9 mouse cellular contexts compared by ENCODE assay signal in genomic region chr2:93457426-93458130, GRCm38 (mm10). TPM values are rescaled to one million over a fixed set of nuclear protein-coding genes. Genes with fewer than 3 reads are reported as not detected.
DNase-seq lines count a peak whose midpoint lies in the region; ATAC-seq and TF ChIP-seq lines count a peak whose summit lies in the region.
"Had no signal": no experiment of that assay in that cellular context is flagged by ENCODE, and none has a peak within 500 bp of the region (broad histone marks: within the 10 kb centered on the region; RNA-seq: fewer than 3 reads in every experiment).

No protein-coding gene starts in this region.

- no peak overlapping the region; the same call in 1 of the 2 replicates for H3K27ac ChIP-seq in lung, embryonic 14.5 days (ENCODE audit: low read depth)
- no peak overlapping the region for H3K27ac ChIP-seq in left cerebral cortex, adult 2 months

- WGBS in lung, embryonic 14.5 days: 57% methylated on average over 6 of the region's 6 CpGs

- no peak overlapping the region for H3K9ac ChIP-seq in lung, embryonic 14.5 days

- H3K36me3 ChIP-seq in lung, embryonic 14.5 days (ENCODE audit: insufficient read depth): no peaks in the 10 kb centered on the region
- peaks cover 4% of the 10 kb centered on the region for H3K36me3 ChIP-seq in myocyte (ENCODE audit: control insufficient read depth, insufficient read depth)

- intact Hi-C loops in left cerebral cortex, adult 2 months (cut with DNase I): no loop called here

- no peaks in the 10 kb centered on the region for H3K27me3 ChIP-seq in lung, embryonic 14.5 days (ENCODE audit: insufficient read depth, low read length)
- H3K27me3 ChIP-seq in myocyte (ENCODE audit: control insufficient read depth, insufficient read depth, insufficient read length): no peaks in the 10 kb centered on the region

- no peaks in the 10 kb centered on the region for H3K9me3 ChIP-seq in lung, embryonic 14.5 days (ENCODE audit: low read depth, low read length)

- peak; percentile 45 for DNase-seq in cerebellum, postnatal 14 days
- DNase-seq in cerebellum, adult 11-12 months: no peak
- peak; percentile 64 for DNase-seq in lung, embryonic 14.5 days
- DNase-seq in lung, adult 18-20 months: no peak
- no peak for DNase-seq in gastrocnemius, postnatal 10 days
- no peak for DNase-seq in left cerebral cortex, adult 2 months (ENCODE audit: extremely low spot score in 1 of 2, low spot score in 2 of 2)
- DNase-seq: adrenal gland, adult 8-10 months had no signal

- no peak for TF ChIP-seq CTCF in lung, embryonic 14.5 days (IDR thresholded peaks at IDR 0.05; ENCODE audit: low read depth)
- TF ChIP-seq CTCF in left cerebral cortex, adult 2 months (IDR thresholded peaks at IDR 0.05): no peak

- peak; percentile 25 for TF ChIP-seq POLR2A in myocyte (IDR thresholded peaks at IDR 0.05; ENCODE audit: insufficient read length, low read depth)

- no peak overlapping the region for H3K4me2 ChIP-seq in lung, embryonic 14.5 days
- peak overlapping the region; percentile 97 for H3K4me2 ChIP-seq in myocyte (ENCODE audit: low read depth)

- H3K79me2 ChIP-seq in myocyte (ENCODE audit: control insufficient read depth, insufficient read depth): peaks cover 88% of the 10 kb centered on the region

- ATAC-seq in lung, embryonic 14.5 days (ENCODE audit: insufficient read depth): no peak
- peak; percentile 13 to 20; a peak in 1 of 4 replicates for ATAC-seq in hematopoietic stem cell, adult 5-6 weeks (replicated peaks in 1 of 2; ENCODE audit: insufficient read depth in 1 of 2, low FRiP score in 2 of 2, low TSS enrichment in 1 of 2, low read depth in 1 of 2, poor library complexity in 2 of 2, severe bottlenecking in 2 of 2)

- no peak overlapping the region for H3K4me3 ChIP-seq in lung, embryonic 14.5 days (ENCODE audit: low read depth, low read length)
- peak overlapping the region; percentile 90 for H3K4me3 ChIP-seq in myocyte
- no peak overlapping the region for H3K4me3 ChIP-seq in left cerebral cortex, adult 2 months

- H3ac ChIP-seq in myocyte (ENCODE audit: control insufficient read depth, insufficient read length): no peak overlapping the region

- peaks cover 42% of the 10 kb centered on the region for H3K4me1 ChIP-seq in lung, embryonic 14.5 days (ENCODE audit: insufficient read depth)

TF ChIP-seq in myocyte, 11 proteins besides CTCF, POLR2A, EP300 and RAD21:
- TF ChIP-seq CEBPB (IDR thresholded peaks at IDR 0.05; ENCODE audit: insufficient read depth, poor library complexity, severe bottlenecking) (no peak), MYOG (IDR thresholded peaks at IDR 0.05; ENCODE audit: control insufficient read depth in 1 of 3, insufficient read depth in 1 of 3, insufficient read length in 2 of 3, low read depth in 2 of 3) (no peak), POLR2AphosphoS2 (IDR thresholded peaks at IDR 0.05; ENCODE audit: insufficient read length, low read depth) (no peak), E2F4 (IDR thresholded peaks at IDR 0.05; ENCODE audit: insufficient read depth) (no peak), TCF3 (IDR thresholded peaks at IDR 0.05; ENCODE audit: insufficient read length, low read depth) (no peak), REST (IDR thresholded peaks at IDR 0.05; ENCODE audit: insufficient read depth, insufficient read length) (no peak), TCF12 (IDR thresholded peaks at IDR 0.05; ENCODE audit: insufficient read depth, poor library complexity, severe bottlenecking) (no peak)

RNA-seq across cellular contexts. Expression of gene Cd82, which starts 5.4 kb away (rescaled TPM):
- 21.7 and 22.2 TPM in 2 replicates for polyA plus RNA-seq in lung, embryonic 14.5 days (2014; fragmentation: Nextera tagmentation; extraction: Ambion mirVana)
- total RNA-seq in hematopoietic stem cell, adult 5-6 weeks (2017): 59.6 and 64.5 TPM in 2 replicates
- 411 TPM for polyA plus RNA-seq in myocyte (2012; fragmentation: generic; extraction: Trizol)
- 10 to 100 TPM; 36.7 to 43.8 TPM for total RNA-seq in gastrocnemius, postnatal 10 days (2021)
- 10 to 100 TPM; 12.8 to 17.8 TPM for total RNA-seq in left cerebral cortex, adult 2 months (2021)

Comparison
In these comparisons a context has a peak if more than half of its experiments do, and no peak if none do; other contexts are left out.
1. DNase-seq: peak in cerebellum, postnatal 14 days (2 of 2) and lung, embryonic 14.5 days (single experiment); none in cerebellum, adult 11-12 months (single experiment), lung, adult 18-20 months (0 of 2), gastrocnemius, postnatal 10 days (single experiment) and left cerebral cortex, adult 2 months (0 of 2).